Mouse (Mus musculus): Measurements from ENCODE around the gene Prr14l. TPM values are rescaled to one million over a fixed set of nuclear protein-coding genes. Genes with fewer than 3 reads are reported as not detected.

The Prr14l gene
- polyA plus RNA-seq, 1 experiment = 69.7 TPM

GRCm38 (mm10) chr5:32747650-32748375 lies 106.2 kb downstream of the Prr14l start:
- TF ChIP-seq GATA1 (IDR thresholded peaks at IDR 0.05; ENCODE audit: low read length) = no peak

GRCm38 (mm10) chr5:32745705-32746655 lies 108.1 kb downstream of the Prr14l start:
- no peak for TF ChIP-seq GATA1 (IDR thresholded peaks at IDR 0.05; ENCODE audit: low read length)

GRCm38 (mm10) chr5:32742149-32742548 lies 111.9 kb downstream of the Prr14l start:
- no peak for TF ChIP-seq GATA1 (IDR thresholded peaks at IDR 0.05; ENCODE audit: low read length)

- no peak for TF ChIP-seq GATA1 (IDR thresholded peaks at IDR 0.05; ENCODE audit: low read length)
Measured at GRCm38 (mm10) chr5:32740138-32740537, 113.9 kb downstream of the Prr14l start.

Other genes starting within 250 kb of the Prr14l start
- 1.0 and 1.7 TPM in 2 replicates for gene Yes1, start 243.1 kb downstream of the Prr14l start, polyA plus RNA-seq (2012)
- 12.5 and 16.4 TPM in 2 replicates for gene Pisd, start 68.6 kb downstream of the Prr14l start, polyA plus RNA-seq (2012)
- 0.25 and 13.5 TPM in 2 replicates for gene Gm20671, start 27.1 kb downstream of the Prr14l start, polyA plus RNA-seq (2012)
- gene Depdc5, start 9.4 kb upstream of the Prr14l start, polyA plus RNA-seq (2012) = 1.9 and 4.1 TPM in 2 replicates
- 72.0 and 109 TPM in 2 replicates for gene Ywhah, start 164.6 kb upstream of the Prr14l start, polyA plus RNA-seq (2012)
- gene Slc5a1, start 250.0 kb upstream of the Prr14l start, polyA plus RNA-seq (2012) = not detected in 2 replicates

Data from G1E-ER4 (cell line).